Mouse (Mus musculus): ENCODE measurements around the gene Cald1. TPM values are rescaled to one million over a fixed set of nuclear protein-coding genes. Genes with fewer than 3 reads are reported as not detected.

Cald1 gene
- polyA plus RNA-seq (2015; fragmentation: Nextera tagmentation; extraction: Ambion mirVana) = 239 and 283 TPM in 2 replicates

DNA sequence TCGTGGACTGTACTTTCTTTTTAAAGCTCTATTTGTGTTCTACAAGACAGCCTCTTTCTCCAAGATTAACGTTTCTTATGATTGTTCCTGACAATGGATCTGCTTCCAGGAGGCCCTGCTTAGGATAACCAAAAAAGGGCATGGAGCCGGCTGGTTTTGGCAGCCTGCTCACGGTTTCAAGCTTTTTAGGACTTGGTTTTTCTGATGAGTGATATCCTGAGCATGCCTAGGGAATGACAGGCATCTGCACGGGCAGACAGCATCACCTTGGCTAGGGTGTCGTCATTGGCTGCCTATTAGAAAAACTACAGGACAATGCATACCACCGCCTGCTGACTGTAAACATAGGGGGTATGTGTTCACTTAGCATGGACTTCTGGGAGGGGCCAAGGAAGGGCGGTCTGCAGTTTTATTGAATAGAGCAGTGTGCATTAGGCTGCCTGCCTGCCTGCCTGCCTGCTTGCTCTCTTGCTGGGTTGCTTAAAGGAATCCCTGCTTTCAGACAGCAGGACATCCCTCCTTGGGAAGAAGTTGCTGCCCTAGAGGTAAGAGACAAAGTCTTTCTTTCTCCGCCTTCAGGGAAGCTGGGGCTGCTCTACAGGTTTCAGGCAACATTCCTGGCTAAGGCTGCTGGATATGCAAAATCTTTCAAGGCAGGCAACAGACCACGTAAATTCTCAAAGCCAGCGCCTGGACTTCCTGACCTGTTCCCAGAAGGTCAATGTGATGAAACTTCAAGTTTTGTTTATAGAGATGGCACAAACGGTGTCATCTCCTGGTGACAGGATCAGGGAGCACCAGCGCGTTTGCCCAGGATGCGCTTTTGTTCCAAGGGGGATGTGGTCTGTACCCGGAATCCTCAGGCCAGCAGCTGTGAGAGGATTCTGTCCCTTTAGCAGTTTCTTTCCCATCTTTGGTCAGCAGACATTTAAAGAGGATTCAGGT lies at the start of gene Cald1:
Gene Cald1 (plus strand): TSS at position 380 of the 945 bp plus-strand sequence.
- no peak for TF ChIP-seq CTCF (IDR thresholded peaks at IDR 0.05; ENCODE audit: low read depth)
- WGBS = 15% methylated on average over 16 of the region's 16 CpGs
- peak within 1 kb of the TSS; percentile 57 for H3K4me2 ChIP-seq (replicated peaks; ENCODE audit: low read depth)
- H3K36me3 ChIP-seq (ENCODE audit: control insufficient read depth, insufficient read depth) = no peaks in the 10 kb centered on the region
- peak within 1 kb of the TSS; percentile 58 for H3K27ac ChIP-seq (ENCODE audit: low read depth, low read length)
- no peaks in the 10 kb centered on the region for H3K27me3 ChIP-seq (replicated peaks; ENCODE audit: control insufficient read depth, insufficient read depth, low read length)
- peak within 1 kb of the TSS; percentile 41 for H3K4me3 ChIP-seq (ENCODE audit: low read depth, low read length)
- 0 out of 2 replicates have a peak, but pooled peaks cover 5% of the 10 kb centered on the region for H3K4me1 ChIP-seq (replicated peaks; ENCODE audit: control insufficient read depth, insufficient read depth, low read length)
- peak; percentile 66; the same call in 1 of the 2 replicates for ATAC-seq
- peak within 1 kb of the TSS; percentile 40 for H3K9ac ChIP-seq (ENCODE audit: low read depth, low read length)
- no peaks in the 10 kb centered on the region for H3K9me3 ChIP-seq (ENCODE audit: control insufficient read depth)

DNA sequence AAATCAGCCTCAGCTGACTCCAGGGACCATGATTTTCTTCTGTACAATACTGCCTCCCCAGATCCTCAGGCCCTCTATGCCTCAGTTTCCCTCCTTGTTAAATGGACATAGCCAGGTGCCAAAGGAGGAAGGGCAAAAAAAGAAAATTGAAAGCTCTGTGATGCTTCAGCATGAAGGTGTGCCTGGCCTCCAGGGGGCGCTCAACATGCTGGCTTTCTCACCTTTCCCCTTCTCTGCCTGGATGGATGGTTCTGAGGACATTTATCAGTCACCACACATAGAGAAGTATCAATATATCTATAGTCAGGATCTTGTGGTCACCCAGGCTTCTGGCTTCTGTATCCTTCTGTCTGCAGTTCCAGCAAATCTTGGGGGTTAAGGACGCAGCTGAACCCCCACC lies 49.3 kb upstream of the Cald1 start:
- Histone ChIP-seq H3K4me3 (ENCODE audit: low read depth, low read length) (no peak overlapping the region), H3K27me3 (replicated peaks; ENCODE audit: control insufficient read depth, insufficient read depth, low read length) (no peaks in the 10 kb centered on the region), H3K4me1 (replicated peaks; ENCODE audit: control insufficient read depth, insufficient read depth, low read length) (0 out of 2 replicates have a peak, but pooled peaks cover 5% of the 10 kb centered on the region), H3K4me2 (replicated peaks; ENCODE audit: low read depth) (no peak overlapping the region), H3K9ac (ENCODE audit: low read depth, low read length) (no peak overlapping the region), H3K27ac (ENCODE audit: low read depth, low read length) (no peak overlapping the region), H3K9me3 (ENCODE audit: control insufficient read depth) (peaks cover 5% of the 10 kb centered on the region; the same call in 1 of the 2 replicates), H3K36me3 (ENCODE audit: control insufficient read depth, insufficient read depth) (no peaks in the 10 kb centered on the region)
- 51% methylated on average over 2 of the region's 2 CpGs for WGBS
- TF ChIP-seq CTCF (IDR thresholded peaks at IDR 0.05; ENCODE audit: low read depth) = peak; percentile 86
- no peak for ATAC-seq

DNA sequence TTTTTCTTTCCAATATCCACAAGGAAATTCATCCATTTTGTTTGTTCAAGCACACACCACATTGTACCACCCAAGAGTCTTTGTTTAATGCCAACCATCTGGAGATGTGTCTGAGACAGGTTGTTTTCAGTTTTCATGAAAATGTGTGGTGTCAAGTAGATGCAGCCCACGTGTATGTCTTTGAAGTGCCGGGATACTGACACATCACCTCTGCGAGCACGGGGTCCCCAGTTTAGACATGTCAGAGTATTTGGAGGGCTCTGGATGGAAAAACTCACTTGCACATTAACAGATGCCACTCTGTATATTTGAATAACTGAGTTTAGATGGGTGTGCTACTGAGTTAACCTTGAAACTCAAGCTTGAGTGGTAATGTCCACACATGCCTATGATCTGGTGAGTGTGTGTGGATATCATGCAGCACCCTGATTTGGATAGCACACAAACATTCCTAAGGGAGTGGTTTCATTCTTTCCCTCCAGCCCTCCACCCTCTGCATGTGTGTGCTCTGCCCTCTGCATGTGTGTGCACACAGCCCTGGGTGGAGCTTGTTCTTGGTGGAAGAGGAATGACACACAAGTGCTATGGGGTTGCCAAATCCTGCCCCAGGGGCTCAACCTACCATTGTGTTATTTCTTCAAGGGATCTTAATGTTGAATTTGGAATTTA lies 45.7 kb upstream of the Cald1 start:
- Histone ChIP-seq H3K36me3 (ENCODE audit: control insufficient read depth, insufficient read depth) (no peaks in the 10 kb centered on the region), H3K4me2 (replicated peaks; ENCODE audit: low read depth) (no peak overlapping the region)
- no peak for TF ChIP-seq CTCF (IDR thresholded peaks at IDR 0.05; ENCODE audit: low read depth)

DNA sequence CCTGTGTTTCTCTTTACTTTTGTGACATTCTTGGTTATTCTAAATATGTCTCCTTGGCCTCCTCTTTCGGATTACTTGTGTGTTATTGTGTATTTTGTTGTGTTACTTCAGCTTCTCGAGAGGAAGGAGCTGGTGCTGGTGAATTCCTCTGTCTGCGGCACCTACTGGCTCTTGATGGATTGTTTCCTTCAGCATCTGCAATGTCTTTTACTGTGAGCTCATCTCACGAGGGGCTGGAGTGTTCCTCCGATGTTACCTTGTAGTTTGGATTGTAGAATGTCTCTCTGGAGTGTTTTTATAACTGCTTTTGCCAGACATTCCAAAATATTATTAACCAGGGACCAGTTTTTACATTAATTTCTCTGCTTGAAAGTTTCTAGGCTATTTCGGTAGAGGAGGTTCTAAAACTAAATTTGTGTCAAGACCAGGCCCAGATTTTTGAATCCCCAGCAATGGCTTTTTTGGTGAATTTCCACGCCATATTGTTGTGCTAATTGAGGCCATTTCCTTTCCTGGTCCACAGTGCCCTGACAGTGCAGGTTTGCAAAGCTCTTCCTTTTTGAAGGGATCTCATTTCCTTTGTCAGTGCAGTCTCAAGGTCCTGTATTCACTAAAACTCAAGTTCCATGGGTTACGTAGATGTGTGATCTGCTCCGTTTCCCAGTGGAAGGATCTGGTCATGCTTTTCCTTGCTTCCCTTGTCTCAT lies 43.9 kb upstream of the Cald1 start:
- peaks cover 5% of the 10 kb centered on the region; the same call in 1 of the 2 replicates for H3K9me3 ChIP-seq (ENCODE audit: control insufficient read depth)
- no peak overlapping the region for H3K4me3 ChIP-seq (ENCODE audit: low read depth, low read length)
- H3K27ac ChIP-seq (ENCODE audit: low read depth, low read length) = no peak overlapping the region
- no peaks in the 10 kb centered on the region for H3K36me3 ChIP-seq (ENCODE audit: control insufficient read depth, insufficient read depth)
- TF ChIP-seq CTCF (IDR thresholded peaks at IDR 0.05; ENCODE audit: low read depth) = no peak
- no peak overlapping the region for H3K4me2 ChIP-seq (replicated peaks; ENCODE audit: low read depth)
- ATAC-seq = no peak
- no peaks in the 10 kb centered on the region for H3K27me3 ChIP-seq (replicated peaks; ENCODE audit: control insufficient read depth, insufficient read depth, low read length)
- WGBS = 66% methylated on average over 9 of the region's 9 CpGs
- no peaks in the 10 kb centered on the region for H3K4me1 ChIP-seq (replicated peaks; ENCODE audit: control insufficient read depth, insufficient read depth, low read length)
- H3K9ac ChIP-seq (ENCODE audit: low read depth, low read length) = no peak overlapping the region

More for the DNA sequence above, 45.7 kb upstream of the Cald1 start:
- H3K9me3 ChIP-seq (ENCODE audit: control insufficient read depth) = peaks cover 5% of the 10 kb centered on the region; the same call in 1 of the 2 replicates
- no peak overlapping the region for H3K9ac ChIP-seq (ENCODE audit: low read depth, low read length)
- H3K27ac ChIP-seq (ENCODE audit: low read depth, low read length) = no peak overlapping the region
- no peak for ATAC-seq
- no peaks in the 10 kb centered on the region for H3K27me3 ChIP-seq (replicated peaks; ENCODE audit: control insufficient read depth, insufficient read depth, low read length)
- H3K4me3 ChIP-seq (ENCODE audit: low read depth, low read length) = no peak overlapping the region
- 0 out of 2 replicates have a peak, but pooled peaks cover 2% of the 10 kb centered on the region for H3K4me1 ChIP-seq (replicated peaks; ENCODE audit: control insufficient read depth, insufficient read depth, low read length)
- 88% methylated on average over 4 of the region's 4 CpGs for WGBS

DNA sequence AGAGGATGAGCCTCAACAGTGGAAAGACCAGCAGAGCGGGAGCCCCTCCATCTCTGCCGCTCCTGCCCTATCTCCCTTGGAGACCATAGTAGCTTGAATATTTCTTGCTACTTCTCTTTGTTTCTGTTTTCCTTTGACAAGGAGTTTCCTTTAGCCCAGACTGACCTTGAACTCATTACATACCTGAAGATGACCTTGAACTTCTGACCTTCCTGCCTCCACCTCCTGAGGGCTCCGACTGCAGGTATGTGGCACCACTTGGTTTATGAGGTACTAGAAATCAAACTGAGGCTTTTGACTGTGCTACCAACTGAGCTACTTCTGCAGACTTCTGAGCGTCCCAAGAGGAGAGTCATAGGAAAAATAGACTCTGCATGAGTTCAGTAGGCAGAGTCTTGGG lies 38.8 kb upstream of the Cald1 start:
- 81% methylated on average over 4 of the region's 4 CpGs for WGBS

More for the DNA sequence above, 38.8 kb upstream of the Cald1 start:
- H3K9me3 ChIP-seq (ENCODE audit: control insufficient read depth) = no peaks in the 10 kb centered on the region
- H3K4me1 ChIP-seq (replicated peaks; ENCODE audit: control insufficient read depth, insufficient read depth, low read length) = no peaks in the 10 kb centered on the region
- H3K27me3 ChIP-seq (replicated peaks; ENCODE audit: control insufficient read depth, insufficient read depth, low read length) = no peaks in the 10 kb centered on the region
- no peak for ATAC-seq
- no peaks in the 10 kb centered on the region for H3K36me3 ChIP-seq (ENCODE audit: control insufficient read depth, insufficient read depth)
- H3K27ac ChIP-seq (ENCODE audit: low read depth, low read length) = no peak overlapping the region
- no peak overlapping the region for H3K4me2 ChIP-seq (replicated peaks; ENCODE audit: low read depth)
- H3K4me3 ChIP-seq (ENCODE audit: low read depth, low read length) = no peak overlapping the region
- TF ChIP-seq CTCF (IDR thresholded peaks at IDR 0.05; ENCODE audit: low read depth) = no peak
- H3K9ac ChIP-seq (ENCODE audit: low read depth, low read length) = no peak overlapping the region
